Mouse (Mus musculus): ENCODE results near the gene Smarca2.

- TF ChIP-seq CTCF (IDR thresholded peaks at IDR 0.05; ENCODE audit: low read depth, low read length) (no peak), POLR2A (IDR thresholded peaks at IDR 0.05; ENCODE audit: borderline replicate concordance, low read depth, low read length) (no peak)
Observed at GRCm38 (mm10) chr19:26778199-26778598, 173.3 kb downstream of the Smarca2 start.

Data from bone marrow macrophage, adult 2 months (primary cell).